Mouse (Mus musculus): Measurements from ENCODE around the gene Vps45. TPM values are rescaled to one million over a fixed set of nuclear protein-coding genes. Genes with fewer than 3 reads are reported as not detected.
A peak's percentile ranks its signal among the peaks of the same experiment; 100 is the strongest.

Gene Vps45
- polyA plus RNA-seq (2012): 1.3 and 1.7 TPM in 2 replicates

DNA sequence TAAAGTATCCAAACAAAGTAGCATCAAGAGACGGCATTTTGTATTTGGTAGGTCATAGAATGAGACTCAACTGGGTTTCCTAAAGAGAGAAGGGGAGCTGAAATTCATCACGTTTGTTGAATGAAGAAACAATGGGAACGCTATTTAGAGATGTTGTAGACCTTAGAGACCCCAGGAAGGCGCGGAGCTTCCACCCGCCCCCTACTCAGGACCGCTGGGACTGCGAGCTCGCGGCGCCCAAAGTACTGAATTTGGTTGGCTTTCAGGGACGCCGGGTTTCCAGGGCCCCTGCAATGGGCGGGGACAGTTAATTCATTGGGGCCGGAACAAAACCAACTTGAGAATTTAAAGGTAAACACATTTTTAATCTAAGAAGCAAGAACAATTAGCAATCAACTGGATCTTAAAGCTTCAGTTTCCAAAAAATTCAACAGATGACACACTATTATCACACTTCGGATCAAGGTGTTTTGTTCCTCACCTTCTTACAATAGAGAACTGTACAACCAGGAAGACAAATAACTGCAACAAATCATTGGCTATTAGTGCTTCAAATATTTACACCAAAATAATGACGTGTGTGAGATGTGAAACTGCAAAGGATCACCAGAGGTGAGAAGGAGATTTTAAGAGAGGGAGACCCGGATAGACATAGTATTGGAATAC is at the start of gene Vps45:
Vps45 (minus strand) TSS at position 236 of the 666 bp plus-strand sequence.
- Histone ChIP-seq H3K4me1 (ENCODE audit: control insufficient read depth) (peaks cover 28% of the 10 kb centered on the region), H3K4me3 (replicated peaks) (peak within 1 kb of the TSS; percentile 83), H3K27me3 (ENCODE audit: control insufficient read depth) (no peaks in the 10 kb centered on the region), H3K9me3 (ENCODE audit: control insufficient read depth, low read length) (no peaks in the 10 kb centered on the region), H3K36me3 (ENCODE audit: control insufficient read depth) (peaks cover 23% of the 10 kb centered on the region)
- TF ChIP-seq GATA1 (IDR thresholded peaks at IDR 0.05; ENCODE audit: low read length) (no peak), TAL1 (IDR thresholded peaks at IDR 0.05; ENCODE audit: low read length) (no peak)

- Histone ChIP-seq H3K27me3 (ENCODE audit: control insufficient read depth) (no peaks in the 10 kb centered on the region), H3K4me3 (replicated peaks) (peak overlapping the region; percentile 100), H3K4me1 (ENCODE audit: control insufficient read depth) (peaks cover 62% of the 10 kb centered on the region)
These were observed 47.9 kb upstream of the Vps45 start for GRCm38 (mm10) chr3:96106151-96106550.

GRCm38 (mm10) chr3:96105232-96105747 is 47.0 kb upstream of the Vps45 start:
- Histone ChIP-seq H3K27me3 (ENCODE audit: control insufficient read depth) (peaks cover 5% of the 10 kb centered on the region), H3K4me1 (ENCODE audit: control insufficient read depth) (peaks cover 59% of the 10 kb centered on the region), H3K9me3 (ENCODE audit: control insufficient read depth, low read length) (no peaks in the 10 kb centered on the region), H3K36me3 (ENCODE audit: control insufficient read depth) (peaks cover 26% of the 10 kb centered on the region), H3K4me3 (replicated peaks) (peak overlapping the region; percentile 100)
- no peak for TF ChIP-seq TAL1 (IDR thresholded peaks at IDR 0.05; ENCODE audit: low read length)
- no peak for TF ChIP-seq GATA1 (IDR thresholded peaks at IDR 0.05; ENCODE audit: low read length)

More at GRCm38 (mm10) chr3:96106151-96106550, 47.9 kb upstream of the Vps45 start:
- Histone ChIP-seq H3K9me3 (ENCODE audit: control insufficient read depth, low read length) (no peaks in the 10 kb centered on the region), H3K36me3 (ENCODE audit: control insufficient read depth) (peaks cover 32% of the 10 kb centered on the region)
- TF ChIP-seq GATA1 (IDR thresholded peaks at IDR 0.05; ENCODE audit: low read length) (no peak), TAL1 (IDR thresholded peaks at IDR 0.05; ENCODE audit: low read length) (no peak)

- H3K27me3 ChIP-seq (ENCODE audit: control insufficient read depth): peaks cover 5% of the 10 kb centered on the region
- peaks cover 23% of the 10 kb centered on the region for H3K36me3 ChIP-seq (ENCODE audit: control insufficient read depth)
- H3K9me3 ChIP-seq (ENCODE audit: control insufficient read depth, low read length): no peaks in the 10 kb centered on the region
- H3K4me1 ChIP-seq (ENCODE audit: control insufficient read depth): peaks cover 59% of the 10 kb centered on the region
- peak within 1 kb of the TSS; percentile 100 for H3K4me3 ChIP-seq (replicated peaks)
- TF ChIP-seq TAL1 (IDR thresholded peaks at IDR 0.05; ENCODE audit: low read length): no peak
- no peak for TF ChIP-seq GATA1 (IDR thresholded peaks at IDR 0.05; ENCODE audit: low read length)
These were observed 46.2 kb upstream of the Vps45 start, which contains the start of gene Otud7b for GRCm38 (mm10) chr3:96104261-96105065. Gene Otud7b, plus strand, starts transcription at chr3:96104527.

DNA sequence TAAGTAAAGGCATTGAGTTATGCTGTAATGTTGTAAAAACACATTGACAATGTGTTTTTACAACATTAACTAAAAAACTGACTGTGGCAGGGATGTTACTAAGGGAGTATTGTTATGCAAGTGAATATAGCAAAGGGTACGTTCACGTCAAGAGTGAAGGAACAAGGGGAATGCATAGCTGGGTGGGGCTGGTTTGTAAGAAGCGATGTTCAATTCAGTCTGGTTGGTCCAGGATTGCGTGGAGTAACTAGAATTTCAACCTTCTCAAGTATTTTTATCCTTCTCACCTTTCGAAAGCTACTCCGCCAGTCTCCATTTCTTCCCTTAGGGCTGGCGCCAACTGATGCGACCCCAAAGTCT is 45.6 kb upstream of the Vps45 start:
- TF ChIP-seq TAL1 (IDR thresholded peaks at IDR 0.05; ENCODE audit: low read length) (no peak), GATA1 (IDR thresholded peaks at IDR 0.05; ENCODE audit: low read length) (no peak)
- H3K4me1 ChIP-seq (ENCODE audit: control insufficient read depth): peaks cover 54% of the 10 kb centered on the region
- peaks cover 5% of the 10 kb centered on the region for H3K27me3 ChIP-seq (ENCODE audit: control insufficient read depth)
- peaks cover 17% of the 10 kb centered on the region for H3K36me3 ChIP-seq (ENCODE audit: control insufficient read depth)
- H3K4me3 ChIP-seq (replicated peaks): peak overlapping the region; percentile 100
- no peaks in the 10 kb centered on the region for H3K9me3 ChIP-seq (ENCODE audit: control insufficient read depth, low read length)

- Histone ChIP-seq H3K27me3 (ENCODE audit: control insufficient read depth) (peaks cover 8% of the 10 kb centered on the region), H3K36me3 (ENCODE audit: control insufficient read depth) (peaks cover 5% of the 10 kb centered on the region), H3K4me3 (replicated peaks) (peak overlapping the region; percentile 51), H3K4me1 (ENCODE audit: control insufficient read depth) (peaks cover 43% of the 10 kb centered on the region), H3K9me3 (ENCODE audit: control insufficient read depth, low read length) (no peaks in the 10 kb centered on the region)
- TF ChIP-seq TAL1 (IDR thresholded peaks at IDR 0.05; ENCODE audit: low read length) (no peak), GATA1 (IDR thresholded peaks at IDR 0.05; ENCODE audit: low read length) (no peak)
These were observed 44.0 kb upstream of the Vps45 start for GRCm38 (mm10) chr3:96102100-96102872.

DNA sequence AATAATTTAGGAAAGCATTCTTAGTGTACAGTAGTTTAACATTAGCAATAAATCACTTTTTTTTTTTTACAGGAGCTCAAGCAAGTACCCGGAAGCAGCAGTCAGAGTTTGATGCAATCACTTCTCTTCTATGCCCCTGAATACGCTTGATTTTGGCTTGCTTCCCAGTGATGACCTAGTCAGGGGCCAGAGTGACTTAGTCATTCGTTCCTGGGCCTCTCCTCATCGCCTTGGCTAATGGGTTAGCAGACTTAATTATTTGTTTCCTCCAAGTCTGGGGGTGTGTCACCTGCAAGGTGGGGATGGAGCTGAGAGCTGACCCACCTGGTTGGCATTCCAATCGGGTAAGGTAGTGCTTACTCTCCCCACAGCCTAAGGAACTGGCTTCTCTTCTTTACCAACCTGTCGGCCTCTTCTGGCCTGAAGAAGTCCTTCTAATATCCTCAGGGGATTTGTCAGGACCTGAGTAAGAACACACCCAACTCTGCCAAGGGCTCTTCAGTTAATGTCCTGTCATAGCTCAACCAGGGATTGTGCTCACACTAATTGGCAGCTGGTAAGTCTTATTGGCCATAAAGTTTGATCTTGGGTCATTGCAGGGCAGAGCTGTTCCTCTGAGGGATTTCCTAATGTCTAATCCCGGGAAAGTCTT is 40.5 kb upstream of the Vps45 start:
- H3K27me3 ChIP-seq (ENCODE audit: control insufficient read depth): peaks cover 8% of the 10 kb centered on the region
- H3K4me1 ChIP-seq (ENCODE audit: control insufficient read depth): peaks cover 19% of the 10 kb centered on the region
- no peaks in the 10 kb centered on the region for H3K36me3 ChIP-seq (ENCODE audit: control insufficient read depth)
- no peaks in the 10 kb centered on the region for H3K9me3 ChIP-seq (ENCODE audit: control insufficient read depth, low read length)
- no peak overlapping the region for H3K4me3 ChIP-seq (replicated peaks)
- TF ChIP-seq GATA1 (IDR thresholded peaks at IDR 0.05; ENCODE audit: low read length) (no peak), TAL1 (IDR thresholded peaks at IDR 0.05; ENCODE audit: low read length) (no peak)

- Histone ChIP-seq H3K4me3 (replicated peaks) (no peak overlapping the region), H3K27me3 (ENCODE audit: control insufficient read depth) (peaks cover 8% of the 10 kb centered on the region), H3K36me3 (ENCODE audit: control insufficient read depth) (no peaks in the 10 kb centered on the region), H3K4me1 (ENCODE audit: control insufficient read depth) (peaks cover 13% of the 10 kb centered on the region), H3K9me3 (ENCODE audit: control insufficient read depth, low read length) (no peaks in the 10 kb centered on the region)
- TF ChIP-seq TAL1 (IDR thresholded peaks at IDR 0.05; ENCODE audit: low read length): no peak
- no peak for TF ChIP-seq GATA1 (IDR thresholded peaks at IDR 0.05; ENCODE audit: low read length)
These were observed 39.9 kb upstream of the Vps45 start for GRCm38 (mm10) chr3:96098168-96098567.
